Mouse (Mus musculus) limb, embryonic 15.5 days (tissue): Measurements from ENCODE around the gene Car15. TPM values are rescaled to one million over a fixed set of nuclear protein-coding genes. Genes with fewer than 3 reads are reported as not detected.

Source experiments
- ATAC-seq: fragments of 200-750 bp; cut with Nextera tagmentation; 2 replicates; pipeline ENCODE4 v1.8.0; 2017; ENCODE audit warnings: low read depth, moderate TSS enrichment; ENCODE audit not compliant: insufficient number of reproducible peaks, low FRiP score, low TSS enrichment
- H3K27ac ChIP-seq: fragments of 300-500 bp; sonication (generic); 2 replicates; pipeline ENCODE4 v1.5.1; 2015; ENCODE audit warnings: moderate library complexity, mild to moderate bottlenecking, inconsistent platforms
- H3K27me3 ChIP-seq: fragments of 300-500 bp; sonication (generic); 2 replicates; pipeline ENCODE4 v1.6.1; 2015; ENCODE audit warnings: inconsistent platforms
- H3K36me3 ChIP-seq: fragments of 300-500 bp; sonication (generic); 2 replicates; pipeline ENCODE4 v1.6.1; 2015; ENCODE audit warnings: inconsistent platforms
- H3K4me1 ChIP-seq: fragments of 300-500 bp; sonication (generic); 2 replicates; pipeline ENCODE4 v1.6.1; 2015; ENCODE audit warnings: inconsistent platforms
- H3K4me2 ChIP-seq: fragments of 300-500 bp; sonication (generic); 2 replicates; pipeline ENCODE4 v1.6.1; 2015; ENCODE audit warnings: mild to moderate bottlenecking, inconsistent platforms
- H3K4me3 ChIP-seq: fragments of 300-500 bp; sonication (generic); 2 replicates; pipeline ENCODE4 v1.5.1; 2015; ENCODE audit warnings: mild to moderate bottlenecking, inconsistent platforms
- H3K9ac ChIP-seq: fragments of 300-500 bp; sonication (generic); 2 replicates; pipeline ENCODE4 v1.6.1; 2015; ENCODE audit warnings: inconsistent platforms
- H3K9me3 ChIP-seq: fragments of 300-500 bp; sonication (generic); 2 replicates; pipeline ENCODE4 v1.6.1; 2016; ENCODE audit warnings: inconsistent platforms
- WGBS: fragments of 180-500 bp; shearing (Covaris S2); methylation state at CpG from one replicate; pipeline ENCODE4 v1.1.7; 2015; 5-methylcytosine and 5-hydroxymethylcytosine counted together
- polyA plus RNA-seq: library from polyadenylated mRNA; unstranded; fragments of >200 nt; fragmentation: Nextera tagmentation; extraction: Ambion mirVana; gene quantifications from 2 replicates; pipeline ENCODE4 v1.2.1, GENCODE M21; 2015

The Car15 gene
- polyA plus RNA-seq, 1 experiment from 2014 or later = 3.4 TPM

- H3K9me3 ChIP-seq = no peaks in the 10 kb centered on the region
- no peaks in the 10 kb centered on the region for H3K4me1 ChIP-seq
- H3K27me3 ChIP-seq = no peaks in the 10 kb centered on the region
- no peak overlapping the region for H3K27ac ChIP-seq
- no peak overlapping the region for H3K4me2 ChIP-seq
- H3K4me3 ChIP-seq = no peak overlapping the region
- H3K9ac ChIP-seq = no peak overlapping the region
- WGBS = 95% methylated on average over 1 of the region's 1 CpGs
- H3K36me3 ChIP-seq = peaks cover 84% of the 10 kb centered on the region
- ATAC-seq = no peak
Measured at GRCm38 (mm10) chr16:17851860-17852259, 13.7 kb upstream of the Car15 start.

DNA sequence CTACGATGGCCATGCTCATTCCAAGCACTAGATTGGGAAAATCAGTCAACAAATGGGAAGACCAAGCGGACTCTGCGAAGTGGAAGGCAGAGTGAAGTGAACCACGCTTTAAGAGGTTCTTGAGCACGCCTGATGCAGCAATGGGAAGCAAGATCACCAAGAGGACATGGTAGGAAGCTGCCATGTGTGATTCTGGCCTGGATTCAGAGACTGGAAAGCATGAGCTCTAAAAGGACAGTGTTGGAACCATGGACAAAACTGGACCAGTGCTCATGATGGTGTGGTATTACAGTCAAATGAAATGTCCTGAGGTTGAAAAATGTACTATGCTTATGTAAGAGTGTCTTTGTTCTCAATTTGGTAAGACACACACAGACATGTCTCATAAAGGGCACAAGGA is 13.2 kb upstream of the Car15 start:
- no peak overlapping the region for H3K9ac ChIP-seq
- no peak overlapping the region for H3K27ac ChIP-seq
- H3K27me3 ChIP-seq = no peaks in the 10 kb centered on the region
- no peak overlapping the region for H3K4me2 ChIP-seq
- H3K36me3 ChIP-seq = peaks cover 84% of the 10 kb centered on the region
- no peak for ATAC-seq
- H3K4me3 ChIP-seq = no peak overlapping the region
- H3K4me1 ChIP-seq = no peaks in the 10 kb centered on the region
- H3K9me3 ChIP-seq = no peaks in the 10 kb centered on the region
- WGBS = 95% methylated on average over 5 of the region's 5 CpGs

GRCm38 (mm10) chr16:17849486-17849885 is 11.3 kb upstream of the Car15 start:
- WGBS = 81% methylated on average over 6 of the region's 6 CpGs
- peaks cover 88% of the 10 kb centered on the region for H3K36me3 ChIP-seq
- ATAC-seq = no peak

GRCm38 (mm10) chr16:17848928-17849327 is 10.8 kb upstream of the Car15 start:
- Histone ChIP-seq H3K4me1 (no peaks in the 10 kb centered on the region), H3K4me2 (no peak overlapping the region), H3K9ac (no peak overlapping the region), H3K27ac (no peak overlapping the region), H3K27me3 (no peaks in the 10 kb centered on the region), H3K9me3 (no peaks in the 10 kb centered on the region), H3K4me3 (no peak overlapping the region), H3K36me3 (peaks cover 88% of the 10 kb centered on the region)
- 18% methylated on average over 1 of the region's 1 CpGs for WGBS
- no peak for ATAC-seq

More at GRCm38 (mm10) chr16:17849486-17849885, 11.3 kb upstream of the Car15 start:
- H3K27ac ChIP-seq = no peak overlapping the region
- H3K9me3 ChIP-seq = no peaks in the 10 kb centered on the region
- H3K9ac ChIP-seq = no peak overlapping the region
- no peak overlapping the region for H3K4me2 ChIP-seq
- H3K4me3 ChIP-seq = no peak overlapping the region
- H3K4me1 ChIP-seq = no peaks in the 10 kb centered on the region
- no peaks in the 10 kb centered on the region for H3K27me3 ChIP-seq

DNA sequence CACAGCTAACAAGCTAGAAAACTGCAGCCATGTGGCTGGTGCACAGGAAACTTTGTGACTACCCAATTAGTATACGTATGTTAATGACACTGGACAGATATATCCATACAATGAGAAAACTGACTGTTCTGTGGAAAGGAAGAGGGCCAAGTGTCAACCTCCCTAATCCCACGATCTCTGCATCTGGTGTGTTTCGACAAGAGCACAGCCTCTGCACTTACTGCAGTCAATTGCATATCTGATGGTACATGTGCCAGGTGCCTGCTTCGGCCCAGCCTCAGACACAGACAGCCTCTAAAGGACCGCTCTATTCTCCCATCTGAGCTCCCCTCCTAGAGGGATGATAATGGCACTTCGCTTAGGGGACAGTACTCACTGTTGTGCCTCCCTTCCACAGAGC is 10.3 kb upstream of the Car15 start:
- Histone ChIP-seq H3K9me3 (no peaks in the 10 kb centered on the region), H3K27me3 (no peaks in the 10 kb centered on the region), H3K4me2 (no peak overlapping the region), H3K4me1 (no peaks in the 10 kb centered on the region), H3K9ac (no peak overlapping the region), H3K4me3 (no peak overlapping the region), H3K36me3 (peaks cover 89% of the 10 kb centered on the region), H3K27ac (no peak overlapping the region)
- ATAC-seq = no peak
- 91% methylated on average over 6 of the region's 6 CpGs for WGBS

DNA sequence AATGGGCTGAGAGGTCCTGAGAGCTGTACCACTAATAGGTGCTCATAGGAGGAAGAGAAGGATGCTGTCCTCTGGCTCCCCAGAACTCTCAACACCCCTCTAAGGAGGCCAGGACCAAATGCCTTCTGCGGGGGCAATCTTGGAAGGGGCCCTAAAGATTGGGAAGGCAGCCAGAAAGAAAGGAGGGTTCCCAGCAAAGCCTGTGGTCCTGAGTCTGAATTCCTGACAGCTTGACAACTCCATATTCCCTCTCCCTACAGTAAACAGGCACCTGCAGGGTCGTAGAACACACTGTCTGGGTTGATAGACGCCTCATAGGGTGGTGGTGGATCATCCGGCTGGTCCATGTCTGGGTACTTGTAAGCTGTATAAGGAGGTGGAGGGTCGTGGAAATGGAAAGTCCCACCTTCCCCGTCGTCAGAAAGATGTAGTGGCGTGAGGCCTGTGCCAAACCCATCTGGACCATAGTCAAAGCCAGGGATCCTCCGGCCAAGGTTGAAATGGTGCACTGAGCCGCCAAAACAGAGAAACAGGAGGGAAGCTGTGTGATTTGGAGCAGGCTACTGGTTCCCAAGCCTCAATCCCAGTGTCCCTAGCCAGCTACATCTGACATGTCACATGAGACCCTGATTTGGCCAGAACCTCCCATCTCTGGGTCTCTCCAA is 5.7 kb upstream of the Car15 start:
- H3K27me3 ChIP-seq = no peaks in the 10 kb centered on the region
- WGBS = 89% methylated on average over 10 of the region's 10 CpGs
- no peak overlapping the region for H3K9ac ChIP-seq
- no peaks in the 10 kb centered on the region for H3K9me3 ChIP-seq
- H3K4me2 ChIP-seq = no peak overlapping the region
- H3K4me3 ChIP-seq = no peak overlapping the region
- H3K27ac ChIP-seq = no peak overlapping the region
- H3K4me1 ChIP-seq = no peaks in the 10 kb centered on the region
- ATAC-seq = no peak
- H3K36me3 ChIP-seq = peaks cover 90% of the 10 kb centered on the region

DNA sequence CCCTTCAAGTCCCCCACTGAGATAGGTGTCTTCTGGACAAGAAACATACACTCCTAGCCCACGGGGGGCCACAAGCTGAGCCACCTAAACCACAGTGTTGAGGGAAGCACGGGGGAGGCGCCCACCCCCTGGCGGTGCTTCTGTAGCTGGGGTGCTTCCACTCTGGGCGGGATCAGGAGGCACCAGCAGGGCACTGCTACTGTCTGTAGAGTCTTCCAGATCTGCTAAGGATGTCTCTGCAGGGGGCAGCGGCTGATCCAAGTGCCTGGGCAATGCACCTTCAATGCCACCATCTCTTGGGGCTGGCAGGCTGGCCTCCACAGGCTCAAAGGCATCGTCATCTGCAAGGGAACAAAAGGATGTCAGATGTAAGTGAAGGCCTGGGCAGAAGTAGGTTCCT is 4.3 kb upstream of the Car15 start:
- 88% methylated on average over 7 of the region's 7 CpGs for WGBS
- Histone ChIP-seq H3K9me3 (no peaks in the 10 kb centered on the region), H3K4me2 (no peak overlapping the region), H3K36me3 (peaks cover 81% of the 10 kb centered on the region), H3K27ac (no peak overlapping the region), H3K27me3 (peaks cover under 1% of the 10 kb centered on the region; the same call in 1 of the 2 replicates), H3K4me1 (no peaks in the 10 kb centered on the region), H3K4me3 (no peak overlapping the region), H3K9ac (no peak overlapping the region)
- ATAC-seq = no peak

GRCm38 (mm10) chr16:17839976-17840375 is 1.8 kb upstream of the Car15 start:
- Histone ChIP-seq H3K4me1 (0 out of 2 replicates have a peak, but pooled peaks cover 1% of the 10 kb centered on the region), H3K9me3 (no peaks in the 10 kb centered on the region), H3K9ac (no peak overlapping the region), H3K4me2 (no peak overlapping the region), H3K27ac (no peak overlapping the region), H3K4me3 (no peak overlapping the region), H3K36me3 (peaks cover 57% of the 10 kb centered on the region), H3K27me3 (peaks cover 26% of the 10 kb centered on the region)
- WGBS = 82% methylated on average over 4 of the region's 4 CpGs
- no peak for ATAC-seq

- ATAC-seq = no peak
- Histone ChIP-seq H3K4me3 (no peak overlapping the region), H3K4me2 (no peak overlapping the region), H3K27me3 (peaks cover 71% of the 10 kb centered on the region), H3K9ac (no peak overlapping the region), H3K36me3 (peaks cover 12% of the 10 kb centered on the region; the same call in 1 of the 2 replicates), H3K9me3 (no peaks in the 10 kb centered on the region), H3K27ac (no peak overlapping the region), H3K4me1 (peaks cover 25% of the 10 kb centered on the region)
- WGBS = 43% methylated on average over 13 of the region's 13 CpGs
Measured at GRCm38 (mm10) chr16:17835481-17835880, 2.7 kb downstream of the Car15 start.

DNA sequence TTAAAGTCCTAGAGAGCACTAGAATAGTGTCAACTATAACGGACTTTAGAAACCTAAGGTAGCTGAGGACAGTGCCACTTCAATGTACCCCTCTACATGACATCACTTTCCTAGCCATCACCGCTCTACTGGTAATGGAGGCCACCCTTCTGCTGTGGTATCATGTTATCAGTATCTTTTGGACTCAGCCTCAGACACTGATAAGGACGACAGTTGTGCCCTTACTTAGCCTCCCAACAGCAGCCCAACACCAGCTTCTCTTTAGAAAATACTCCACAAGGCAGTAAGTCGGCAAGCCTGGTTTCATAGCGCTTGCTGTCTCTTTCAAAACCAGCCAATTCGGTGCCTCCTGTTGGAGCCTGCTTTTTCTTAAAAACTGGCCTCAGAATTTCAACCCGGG is 3.6 kb downstream of the Car15 start:
- H3K36me3 ChIP-seq = peaks cover 3% of the 10 kb centered on the region; the same call in 1 of the 2 replicates
- peak overlapping the region; percentile 62 for H3K4me3 ChIP-seq
- WGBS = 47% methylated on average over 7 of the region's 7 CpGs
- H3K27ac ChIP-seq = no peak overlapping the region
- ATAC-seq = no peak
- peak overlapping the region; percentile 99 for H3K4me2 ChIP-seq
- peaks cover 25% of the 10 kb centered on the region for H3K4me1 ChIP-seq
- no peak overlapping the region for H3K9ac ChIP-seq
- H3K9me3 ChIP-seq = no peaks in the 10 kb centered on the region
- peaks cover 74% of the 10 kb centered on the region for H3K27me3 ChIP-seq

DNA sequence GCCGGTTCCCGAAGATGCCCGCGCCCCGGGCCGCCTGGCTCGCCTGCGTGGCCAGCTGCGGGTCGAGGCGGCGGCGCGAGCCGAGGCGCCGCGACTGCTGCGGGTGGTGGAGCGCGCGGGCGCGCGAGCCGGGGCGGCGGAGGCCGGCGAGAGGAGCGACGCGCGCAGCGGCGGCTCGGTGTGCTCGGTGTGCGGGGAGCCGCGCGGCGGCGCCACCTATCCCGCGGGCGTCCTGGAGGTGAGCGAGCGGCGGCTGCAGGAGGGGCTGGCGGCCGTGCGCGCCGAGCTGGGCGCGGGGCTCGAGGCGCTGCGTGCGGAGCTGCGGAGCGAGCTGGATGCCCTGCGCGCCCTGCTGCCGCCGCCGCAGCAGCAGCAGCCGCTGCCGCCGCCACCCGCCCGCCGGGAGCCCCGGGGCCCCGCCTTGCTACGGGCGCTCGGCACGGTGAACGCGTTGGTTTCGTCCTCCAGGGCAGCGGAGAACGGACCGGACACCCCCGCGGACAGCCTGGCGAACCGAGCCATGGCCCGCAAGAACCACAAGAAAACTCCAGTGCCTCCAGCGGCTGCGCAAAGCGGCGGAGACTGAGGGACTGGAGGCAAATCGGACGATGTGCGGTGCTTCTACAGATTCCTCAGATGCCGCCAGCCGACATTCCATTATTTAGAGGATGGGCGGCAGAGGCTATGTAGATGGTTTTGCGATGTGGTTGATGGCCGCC is 4.3 kb downstream of the Car15 start:
- Histone ChIP-seq H3K9ac (peak overlapping the region; percentile 54), H3K4me3 (peak overlapping the region; percentile 62), H3K4me1 (peaks cover 25% of the 10 kb centered on the region), H3K9me3 (no peaks in the 10 kb centered on the region), H3K4me2 (peak overlapping the region; percentile 99), H3K27me3 (peaks cover 74% of the 10 kb centered on the region), H3K36me3 (peaks cover 3% of the 10 kb centered on the region; the same call in 1 of the 2 replicates), H3K27ac (no peak overlapping the region)
- WGBS = 1% methylated on average over 81 of the region's 103 CpGs
- ATAC-seq = no peak

DNA sequence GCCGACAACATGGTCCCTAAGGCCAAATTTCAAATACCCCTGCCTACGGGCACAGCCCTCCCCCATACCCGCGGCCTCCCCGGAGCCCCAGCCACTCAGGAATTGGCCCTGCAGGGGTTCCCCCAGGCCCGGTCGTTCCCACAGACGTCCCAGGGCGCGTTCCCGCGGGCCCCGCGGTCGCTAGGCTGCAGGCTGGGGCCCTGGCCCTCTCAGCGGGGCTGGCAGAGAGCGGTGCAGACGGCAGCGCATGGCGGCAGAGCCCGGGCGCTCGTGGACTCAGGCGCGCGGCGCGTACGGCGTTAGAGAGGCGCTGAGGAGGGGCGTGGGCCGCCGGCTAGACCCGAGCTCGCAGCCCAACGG is 4.9 kb downstream of the Car15 start:
- Histone ChIP-seq H3K27ac (no peak overlapping the region), H3K27me3 (peaks cover 74% of the 10 kb centered on the region), H3K4me1 (peaks cover 25% of the 10 kb centered on the region), H3K9me3 (no peaks in the 10 kb centered on the region), H3K9ac (peak overlapping the region; percentile 54), H3K4me2 (peak overlapping the region; percentile 99), H3K4me3 (peak overlapping the region; percentile 62), H3K36me3 (no peaks in the 10 kb centered on the region)
- ATAC-seq = no peak
- under 1% methylated on average over 35 of the region's 37 CpGs for WGBS
